Mouse (Mus musculus): ENCODE measurements around the gene Fam131b. TPM values are rescaled to one million over a fixed set of nuclear protein-coding genes. Genes with fewer than 3 reads are reported as not detected.

Fam131b gene
- total RNA-seq, 4 experiments from 2014 or later: 0.08 to 0.41 (median 0.21) TPM

DNA sequence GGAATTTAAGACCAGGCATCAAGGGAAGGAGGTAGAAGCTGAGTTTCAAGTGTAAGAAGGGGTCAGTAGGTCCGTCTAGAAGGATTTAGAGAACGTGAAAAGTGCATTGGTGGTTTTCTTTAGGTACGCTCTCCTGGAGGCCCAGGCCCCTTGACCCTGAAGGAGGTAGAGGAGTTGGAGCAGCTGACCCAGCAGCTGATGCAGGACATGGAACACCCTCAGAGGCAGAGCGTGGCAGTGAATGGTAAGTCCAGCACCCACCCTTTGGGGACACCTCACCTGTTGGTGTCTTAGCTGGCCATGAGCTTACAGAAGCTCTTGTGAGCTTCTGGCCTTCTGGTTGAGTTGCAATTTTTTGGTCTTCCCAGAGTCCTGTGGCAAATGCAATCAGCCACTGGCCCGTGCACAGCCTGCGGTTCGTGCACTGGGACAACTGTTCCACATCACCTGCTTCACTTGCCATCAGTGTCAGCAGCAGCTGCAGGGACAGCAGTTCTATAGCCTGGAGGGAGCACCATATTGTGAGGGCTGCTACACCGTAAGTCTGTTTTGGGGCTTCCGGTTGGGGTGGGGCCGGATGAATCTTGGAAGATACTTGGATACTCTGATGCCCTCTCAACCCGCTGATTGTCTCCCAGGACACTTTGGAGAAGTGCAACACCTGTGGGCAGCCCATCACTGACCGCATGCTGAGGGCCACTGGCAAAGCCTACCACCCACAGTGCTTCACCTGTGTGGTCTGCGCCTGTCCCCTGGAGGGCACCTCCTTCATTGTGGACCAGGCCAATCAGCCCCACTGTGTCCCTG is 31.6 kb upstream of the Fam131b start:
- no peak for DNase-seq (ENCODE audit: low spot score in 2 of 2)

DNA sequence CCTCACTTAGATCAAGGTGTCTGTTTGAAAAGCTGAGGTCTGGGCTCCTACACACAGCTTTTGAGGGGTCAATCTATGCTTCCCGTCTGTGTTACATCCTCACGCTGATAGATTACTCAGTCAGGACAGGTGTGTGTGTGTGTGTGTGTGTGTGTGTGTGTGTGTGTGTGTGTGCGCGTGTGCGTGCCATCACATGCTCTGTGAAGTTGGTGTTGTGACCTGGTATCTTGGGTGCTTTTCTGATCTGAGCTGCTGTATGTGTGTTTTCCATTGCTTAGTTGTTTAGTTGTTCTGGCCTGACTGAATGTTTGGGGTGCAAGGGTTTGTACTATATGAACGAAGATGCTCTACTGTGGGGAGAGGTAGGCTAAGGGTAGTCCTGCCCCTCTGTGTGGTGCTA is 30.9 kb upstream of the Fam131b start:
- no peak for DNase-seq (ENCODE audit: low spot score in 2 of 2)

DNA sequence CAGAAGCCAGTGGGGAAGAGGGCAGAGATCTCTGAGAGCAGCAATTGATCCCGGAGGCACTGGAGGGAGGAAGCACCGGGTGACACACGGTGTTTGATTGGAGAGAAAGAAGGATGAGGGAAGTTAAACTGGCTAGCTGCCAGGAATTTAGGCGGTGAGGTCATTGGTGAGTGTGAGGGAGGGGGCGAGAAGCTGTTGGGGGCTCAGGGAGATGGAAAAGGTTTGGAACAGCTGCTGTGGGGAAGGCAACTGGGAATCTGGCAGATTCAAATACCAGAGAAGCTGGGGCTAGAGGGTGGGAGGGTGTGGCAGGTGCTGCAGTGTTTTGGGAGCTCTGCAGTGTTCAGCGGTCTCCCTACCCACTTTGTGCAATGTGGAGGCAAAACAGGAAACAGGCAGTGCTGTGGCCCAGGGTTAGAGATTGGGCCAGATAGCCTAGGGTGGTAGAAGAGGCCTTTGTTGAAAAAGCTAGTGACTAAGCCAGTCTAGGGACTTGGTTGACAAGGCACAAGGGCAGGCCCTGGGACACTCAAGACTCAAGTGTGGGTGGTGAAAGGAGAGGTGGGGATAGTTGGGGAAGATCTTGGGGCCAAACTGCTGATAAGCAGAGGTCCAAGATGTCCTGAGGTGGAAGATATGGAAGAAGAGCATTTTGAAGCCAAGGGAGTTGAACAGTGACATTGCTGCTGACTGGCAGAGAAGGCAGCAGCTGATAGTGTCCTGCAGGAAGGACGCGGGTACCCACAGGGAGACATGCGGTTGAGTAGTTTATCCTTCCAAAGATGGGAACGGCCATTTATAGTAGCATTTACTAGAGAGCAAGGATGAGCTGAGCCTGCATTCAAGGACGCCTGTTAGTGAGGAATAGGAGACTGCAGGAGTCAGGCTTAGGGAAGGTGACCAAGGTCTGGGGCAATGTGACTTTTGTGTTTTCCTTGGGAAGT is 29.9 kb upstream of the Fam131b start:
- no peak for DNase-seq (ENCODE audit: low spot score in 2 of 2)

DNA sequence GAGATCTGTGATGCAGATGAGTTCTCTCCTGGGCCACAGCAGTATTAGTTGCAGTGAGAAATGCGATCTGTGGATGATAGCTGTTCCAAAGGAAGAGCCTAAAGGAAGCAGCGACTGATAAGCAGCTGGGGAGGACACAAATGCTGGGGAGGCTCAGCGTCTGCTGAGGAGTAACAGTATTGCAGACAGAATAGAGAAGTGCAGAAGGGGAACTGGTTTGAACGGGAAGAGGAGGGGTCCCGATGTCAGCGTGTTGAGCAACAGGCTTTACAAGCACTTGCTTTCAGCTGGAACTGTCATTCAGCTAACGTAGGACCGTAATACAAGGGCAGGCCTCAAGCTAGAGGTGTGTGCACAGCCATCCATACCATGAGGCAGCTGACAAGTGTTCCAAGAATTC is 28.7 kb upstream of the Fam131b start:
- no peak for DNase-seq (ENCODE audit: low spot score in 2 of 2)

DNA sequence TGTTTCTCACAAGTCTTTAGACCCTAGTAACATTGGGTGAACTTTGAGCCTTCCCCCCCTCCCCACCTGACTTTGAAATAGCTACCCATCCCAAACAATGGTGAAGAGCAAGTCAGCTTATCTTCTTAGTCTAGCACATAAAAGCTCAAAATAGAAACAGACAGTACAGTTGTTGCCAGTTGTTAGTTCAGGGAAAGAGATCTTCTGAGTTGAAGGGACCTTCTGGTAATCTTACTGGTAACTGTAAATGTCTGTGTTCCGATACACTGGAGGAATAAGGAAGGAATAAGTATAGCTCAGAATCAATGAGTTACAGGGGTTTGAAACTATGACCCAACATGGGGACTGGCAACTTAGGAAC is 28.0 kb upstream of the Fam131b start:
- no peak for DNase-seq (ENCODE audit: low spot score in 2 of 2)

DNA sequence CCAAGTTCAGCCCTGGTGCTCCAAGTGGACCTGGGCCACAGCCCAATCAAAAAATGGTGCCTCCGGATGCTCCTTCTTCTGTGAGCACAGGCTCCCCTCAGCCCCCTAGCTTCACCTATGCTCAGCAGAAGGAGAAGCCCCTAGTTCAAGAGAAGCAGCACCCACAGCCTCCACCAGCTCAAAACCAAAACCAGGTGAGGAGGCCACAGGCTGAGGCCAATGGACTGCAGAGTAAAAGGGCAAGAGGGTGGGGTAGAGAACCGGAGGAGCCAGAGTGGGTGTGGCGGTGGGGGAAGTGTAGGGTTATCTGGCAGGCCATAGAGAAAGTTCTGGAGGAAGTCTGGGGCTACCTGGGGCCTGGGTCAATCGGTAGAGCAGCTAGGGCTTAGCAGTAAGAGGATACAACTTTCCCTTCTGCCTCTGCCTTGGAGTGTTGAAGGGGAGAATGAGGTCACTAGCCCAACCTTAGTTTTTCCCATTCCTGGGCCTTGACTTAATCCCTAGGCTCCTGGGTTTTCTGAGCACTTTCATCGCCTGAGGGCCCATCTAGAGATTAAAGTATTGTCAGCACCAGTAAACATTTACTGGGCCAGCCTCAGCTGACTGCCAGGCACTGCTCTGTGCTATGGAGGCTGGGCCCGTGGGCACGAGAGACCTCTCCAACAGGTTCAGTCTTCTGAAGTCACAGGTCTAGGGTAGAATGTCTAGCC is 27.5 kb upstream of the Fam131b start:
- DNase-seq (ENCODE audit: low spot score in 2 of 2): no peak

DNA sequence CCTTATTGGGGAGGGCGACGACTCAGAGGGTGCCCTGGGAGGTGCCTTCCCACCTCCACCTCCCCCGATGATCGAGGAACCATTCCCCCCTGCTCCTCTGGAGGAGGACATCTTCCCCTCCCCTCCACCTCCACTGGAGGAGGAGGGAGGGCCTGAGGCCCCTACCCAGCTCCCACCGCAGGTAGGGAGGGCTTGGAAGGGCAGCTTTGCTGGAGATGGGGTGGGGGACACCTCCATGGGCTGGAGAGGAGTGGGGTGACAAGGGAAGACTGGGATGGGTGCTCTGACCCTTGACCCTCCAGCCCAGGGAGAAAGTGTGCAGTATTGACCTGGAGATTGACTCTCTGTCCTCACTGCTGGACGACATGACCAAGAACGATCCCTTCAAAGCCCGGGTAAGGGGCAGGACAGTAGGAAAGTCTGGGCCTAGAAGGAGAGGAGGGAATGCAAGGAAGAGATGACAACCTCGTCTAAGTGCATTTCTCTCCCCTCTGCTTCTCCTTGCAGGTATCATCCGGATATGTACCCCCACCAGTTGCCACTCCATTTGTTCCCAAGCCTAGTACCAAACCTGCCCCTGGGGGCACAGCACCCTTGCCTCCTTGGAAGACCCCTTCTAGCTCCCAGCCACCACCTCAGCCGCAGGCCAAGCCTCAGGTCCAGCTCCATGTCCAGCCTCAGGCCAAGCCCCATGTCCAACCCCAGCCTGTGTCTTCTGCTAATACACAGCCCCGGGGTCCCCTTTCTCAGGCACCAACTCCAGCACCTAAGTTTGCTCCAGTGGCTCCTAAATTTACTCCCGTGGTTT is 26.7 kb upstream of the Fam131b start:
- DNase-seq (ENCODE audit: low spot score in 2 of 2): no peak

DNA sequence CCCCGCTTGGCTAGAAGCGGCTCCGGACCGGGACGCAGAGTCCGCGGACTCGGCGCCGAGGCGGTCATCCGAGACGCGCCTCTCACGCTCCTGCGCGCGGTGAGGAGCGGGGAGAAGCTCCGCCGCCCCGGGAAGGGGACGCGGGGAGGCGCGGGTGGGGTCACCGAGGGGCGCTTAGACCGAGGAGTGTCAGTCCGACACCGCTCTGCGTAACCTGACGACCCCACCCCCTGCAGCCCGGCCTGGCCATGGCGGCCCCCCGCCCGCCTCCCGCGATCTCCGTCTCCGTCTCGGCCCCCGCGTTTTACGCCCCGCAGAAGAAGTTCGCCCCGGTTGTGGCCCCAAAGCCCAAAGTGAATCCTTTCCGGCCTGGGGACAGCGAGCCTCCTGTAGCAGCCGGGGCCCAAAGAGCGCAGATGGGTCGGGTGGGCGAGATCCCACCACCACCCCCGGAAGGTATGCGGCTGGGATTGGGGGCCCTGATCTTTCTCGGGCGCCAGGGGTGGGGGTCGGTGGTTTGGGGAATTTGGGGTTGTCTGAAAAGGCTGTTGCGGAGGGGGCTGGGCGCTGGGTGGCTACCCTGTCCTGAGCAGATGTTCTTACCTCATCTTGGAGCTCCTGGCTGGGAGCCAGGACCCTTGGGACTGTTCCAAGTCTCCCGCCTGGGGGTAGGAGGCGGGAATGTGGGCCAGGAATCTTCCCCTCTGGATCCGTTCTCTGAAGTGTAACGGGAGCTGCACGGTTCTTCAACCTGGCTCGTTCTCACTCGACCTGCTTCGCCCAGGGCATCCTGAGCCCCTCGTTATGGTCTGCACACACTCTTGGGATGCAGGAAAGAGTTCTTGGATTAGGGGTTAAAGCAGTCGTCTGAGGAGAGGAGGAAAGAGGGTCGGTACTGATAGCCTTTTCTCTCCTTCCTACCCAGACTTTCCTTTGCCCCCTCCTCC is 25.9 kb upstream of the Fam131b start:
- DNase-seq (ENCODE audit: low spot score in 2 of 2): peak; percentile 75 to 77

DNA sequence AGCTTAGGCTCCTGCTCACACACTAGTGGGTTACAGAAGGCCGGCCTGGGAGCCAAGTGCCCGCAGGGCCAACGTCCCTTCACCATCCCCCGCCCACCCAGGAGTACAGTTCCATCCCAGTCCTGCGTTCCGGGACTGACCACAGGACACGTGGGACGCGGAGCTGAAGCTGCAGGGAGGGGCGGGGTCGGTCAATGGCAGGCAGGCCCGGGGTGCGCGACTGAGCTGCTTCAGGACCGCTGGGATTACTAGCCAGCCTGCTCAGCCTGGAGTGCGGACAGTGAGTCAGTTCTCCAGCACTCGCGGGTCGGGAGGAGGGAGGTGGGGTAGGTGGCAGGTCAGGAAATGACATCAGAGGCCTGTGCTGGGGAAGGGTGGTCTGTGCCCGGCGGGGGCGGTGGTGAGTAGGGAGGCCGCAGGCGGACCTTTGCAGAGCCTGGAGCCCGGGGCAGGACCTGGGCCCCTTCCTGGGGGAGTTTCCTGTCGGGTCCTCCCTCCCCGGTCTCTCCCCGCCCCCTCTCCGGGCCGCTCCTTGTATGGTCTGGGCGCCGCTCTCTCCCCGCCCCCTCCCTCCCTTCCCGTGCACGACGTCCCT is 25.1 kb upstream of the Fam131b start, which contains the start of gene Zyx:
Zyx (plus strand) TSS at position 205 of the 595 bp plus-strand sequence.
- peak; percentile 91 to 92 for DNase-seq (ENCODE audit: low spot score in 2 of 2)

DNA sequence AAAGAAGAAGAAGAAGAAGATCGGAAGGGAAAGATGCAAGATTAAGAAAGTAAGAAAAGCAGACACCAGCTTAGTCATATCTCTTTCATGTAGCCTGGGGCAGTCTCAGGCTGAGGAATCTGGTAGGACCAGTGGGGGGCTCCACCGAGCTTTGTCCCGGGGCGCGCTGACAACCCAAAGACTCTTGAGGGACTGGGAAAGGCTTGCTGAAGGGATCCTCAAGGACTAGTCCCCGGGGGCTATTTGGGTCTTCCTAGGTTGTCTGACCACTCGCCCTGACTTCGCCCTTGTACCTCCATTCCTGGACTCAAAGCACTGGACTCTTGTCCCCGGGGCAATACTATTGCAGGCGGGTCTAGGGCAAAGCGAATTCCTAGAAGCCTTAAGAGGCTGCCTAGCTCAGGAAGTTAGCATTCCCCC is 24.6 kb upstream of the Fam131b start:
- DNase-seq (ENCODE audit: low spot score in 2 of 2): peak; percentile 70 to 71

DNA sequence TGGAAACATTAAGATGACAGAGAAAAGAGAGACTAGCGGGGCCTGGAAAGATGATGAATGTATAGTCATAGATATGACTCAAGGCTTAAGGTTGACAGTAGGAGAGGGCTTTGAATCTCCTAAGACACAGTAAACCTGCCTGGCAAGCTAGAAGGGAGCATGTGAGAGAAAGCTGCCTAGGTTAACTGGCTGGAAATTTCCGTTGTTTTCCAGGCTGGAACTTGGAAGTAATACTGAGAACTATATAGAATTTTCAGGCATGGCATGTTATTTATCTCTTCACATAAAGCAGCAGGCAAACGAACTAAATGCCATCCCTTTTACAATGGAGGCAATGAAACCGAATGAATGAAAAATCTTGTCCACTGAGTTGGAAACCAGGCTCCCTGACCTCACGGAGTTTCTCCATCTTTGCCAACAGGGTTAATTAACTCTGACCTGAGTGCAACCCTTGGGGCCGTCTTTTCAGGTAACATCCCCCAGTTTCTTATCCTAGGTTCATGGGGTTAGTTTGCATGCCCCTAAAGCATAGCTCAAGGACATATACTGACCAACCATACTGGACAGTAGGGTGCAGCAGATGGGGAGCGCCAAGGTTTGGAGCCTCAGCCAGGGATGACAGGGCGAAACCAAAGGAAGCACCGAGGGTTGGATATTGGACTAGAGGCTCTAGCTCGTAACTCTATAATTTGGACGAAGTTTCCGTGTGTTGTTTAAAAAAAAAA is 24.0 kb upstream of the Fam131b start:
- DNase-seq (ENCODE audit: low spot score in 2 of 2): no peak

DNA sequence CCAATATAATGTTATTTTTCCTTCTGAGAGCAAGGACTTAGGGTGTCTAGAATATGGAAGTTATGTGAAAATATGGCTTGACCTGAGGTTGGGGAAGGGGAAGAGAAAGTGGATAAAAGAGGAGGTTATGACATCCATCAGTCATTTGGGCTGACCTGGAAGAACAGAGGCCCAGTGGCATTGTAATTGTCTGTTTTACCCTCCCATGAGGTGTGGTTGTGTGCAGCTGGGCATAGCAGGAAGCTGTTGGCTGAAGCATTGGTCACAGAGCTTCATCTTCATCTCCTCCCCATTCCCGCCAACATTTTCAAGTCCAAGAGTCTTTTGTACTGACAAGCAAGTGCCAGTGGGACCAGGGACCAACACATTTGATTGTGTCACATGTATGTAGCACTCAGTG is 19.8 kb upstream of the Fam131b start:
- no peak for DNase-seq (ENCODE audit: low spot score in 2 of 2)

DNA sequence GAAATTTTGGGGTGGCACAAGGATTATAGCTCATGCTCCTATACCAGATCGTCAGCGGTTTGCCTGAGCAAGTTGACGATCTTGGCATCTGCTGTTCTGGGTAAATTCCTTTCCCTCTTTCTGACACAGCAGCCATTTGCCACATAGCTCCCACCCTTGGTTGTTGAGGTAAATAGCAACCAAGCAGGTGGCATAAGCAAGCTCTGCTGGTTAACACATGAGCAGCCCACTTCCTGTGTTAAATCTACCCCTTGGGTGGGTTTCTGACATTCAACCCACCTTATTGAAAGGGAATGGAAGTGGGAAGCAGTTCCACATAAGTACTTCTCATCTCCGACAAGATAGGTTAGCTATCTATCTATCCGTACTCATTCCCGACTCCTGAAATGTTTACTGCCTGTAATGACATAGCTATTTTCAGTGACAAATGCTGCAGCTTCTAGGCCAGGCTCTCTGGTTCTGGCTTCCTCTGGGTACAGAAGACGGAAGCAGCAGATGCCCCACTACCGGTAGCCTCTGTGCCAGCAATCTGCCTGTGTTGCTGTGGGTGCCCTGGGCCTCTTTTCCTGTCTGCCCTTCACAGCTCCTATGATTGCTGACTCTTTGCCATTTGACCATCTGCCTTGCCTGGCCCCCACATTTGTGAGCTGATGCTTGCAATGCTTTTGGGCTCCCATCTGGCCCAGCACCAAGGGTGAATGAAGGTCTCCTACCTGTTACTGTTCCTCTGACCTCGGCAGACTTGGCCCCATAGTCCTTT is 19.1 kb upstream of the Fam131b start:
- no peak for DNase-seq (ENCODE audit: low spot score in 2 of 2)

DNA sequence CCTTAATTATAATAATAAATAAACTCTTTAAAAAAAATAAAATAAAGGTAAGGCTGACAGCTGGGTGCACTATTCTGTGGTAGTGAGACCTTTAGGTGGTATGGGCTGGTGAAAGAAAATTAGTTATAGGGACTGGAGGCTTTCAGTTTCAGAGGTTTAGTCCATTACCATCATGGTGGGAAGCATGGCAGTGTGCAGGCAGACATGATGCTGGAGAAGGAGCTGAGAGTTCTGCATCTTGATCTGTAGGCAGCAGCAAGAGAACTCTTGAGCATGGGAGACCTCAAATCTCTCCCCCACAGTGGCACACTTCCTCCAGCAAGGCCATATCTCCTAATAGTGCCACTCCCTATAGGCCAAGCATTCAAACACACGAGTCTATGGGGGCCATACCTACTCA is 17.7 kb upstream of the Fam131b start:
- no peak for DNase-seq (ENCODE audit: low spot score in 2 of 2)

DNA sequence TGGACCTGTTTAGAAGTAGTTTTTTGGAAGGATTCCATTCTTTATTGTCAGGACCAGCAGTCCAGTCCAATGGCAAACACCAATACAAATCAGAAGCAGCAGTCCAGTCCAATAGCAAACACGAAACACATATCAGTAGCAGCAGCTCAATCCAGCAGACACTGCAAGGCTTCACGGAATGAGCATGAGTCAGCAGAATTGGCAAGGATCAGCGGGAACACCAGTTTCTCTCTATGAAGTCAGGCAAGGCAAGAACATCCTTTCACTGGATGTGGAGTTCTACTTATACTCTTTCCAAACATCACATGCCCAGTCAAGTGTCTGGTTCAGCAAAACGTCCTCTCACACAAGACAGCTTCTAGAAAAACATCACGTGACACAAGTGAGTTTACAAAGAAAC is 15.5 kb upstream of the Fam131b start:
- DNase-seq (ENCODE audit: low spot score in 2 of 2): no peak

DNA sequence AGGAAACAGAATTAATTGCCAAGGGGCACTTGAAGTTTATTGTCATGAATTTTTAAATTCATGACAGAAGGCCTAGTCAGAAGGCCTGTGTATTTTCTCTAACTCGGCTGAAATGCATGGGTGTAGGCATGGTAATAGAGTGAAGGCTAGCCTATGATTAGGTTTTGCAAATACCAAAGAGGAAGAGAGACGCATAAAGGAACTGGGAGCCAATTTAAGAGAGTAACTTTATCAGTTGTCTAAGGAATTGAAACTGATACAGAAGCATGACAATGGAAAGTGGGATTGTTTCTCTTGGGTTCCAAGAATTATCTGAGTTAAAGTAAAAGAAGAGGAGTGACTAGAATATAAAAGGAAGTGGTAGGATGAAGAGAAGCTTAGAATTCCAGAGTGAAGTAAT is 14.7 kb upstream of the Fam131b start:
- no peak for DNase-seq (ENCODE audit: low spot score in 2 of 2)

DNA sequence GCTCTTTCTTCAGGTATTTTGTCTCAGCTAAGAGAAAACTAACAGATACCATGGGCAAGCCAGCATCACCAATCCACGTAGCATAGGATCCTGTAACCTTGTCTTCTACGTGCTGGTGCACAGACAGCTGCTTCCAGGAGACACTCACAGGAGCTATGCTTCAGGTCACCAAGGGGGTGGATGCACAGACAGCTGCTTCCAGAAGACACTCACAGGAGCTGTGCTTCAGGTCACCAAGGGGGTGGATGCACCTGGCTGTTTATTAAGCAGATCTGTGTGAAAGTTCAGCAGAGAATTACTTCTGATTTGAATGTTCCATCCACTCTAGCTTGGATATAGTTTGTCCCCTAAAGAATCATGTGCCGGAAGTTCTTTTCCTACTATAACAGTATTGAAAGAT is 6.5 kb upstream of the Fam131b start:
- no peak for DNase-seq (ENCODE audit: low spot score in 2 of 2)

DNA sequence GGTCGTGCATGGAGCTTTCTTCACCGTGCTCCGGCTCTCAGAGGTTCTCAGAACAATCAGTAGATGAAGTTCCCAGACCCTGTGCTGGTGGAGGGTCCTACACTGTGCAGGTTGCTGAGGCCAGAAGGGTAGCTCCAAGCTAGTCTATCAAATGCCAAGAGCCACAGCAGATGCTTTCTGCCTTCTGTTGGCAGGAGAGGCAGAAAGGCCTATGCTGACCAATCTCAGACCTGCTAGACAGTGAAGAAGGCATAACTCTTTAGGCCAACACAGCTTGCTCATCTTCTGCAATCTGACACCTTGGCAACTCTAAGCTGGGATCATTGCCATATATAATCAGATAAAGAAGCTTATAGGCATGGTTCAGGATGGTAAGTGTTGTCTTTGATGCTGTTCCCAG is 5.8 kb upstream of the Fam131b start:
- DNase-seq (ENCODE audit: low spot score in 2 of 2): no peak
